Mouse (Mus musculus) bone marrow macrophage, adult 2 months (primary cell): ENCODE data around the gene Slc43a3.

Source experiments
- CTCF ChIP-seq: IDR thresholded peaks from 2 replicates; pipeline ENCODE4 v1.5.1; 2012; ENCODE audit warnings: low read depth, mild to moderate bottlenecking, low read length, moderate library complexity
- POLR2A ChIP-seq: IDR thresholded peaks from 2 replicates; pipeline ENCODE4 v1.6.1; 2012; ENCODE audit warnings: mild to moderate bottlenecking, low read depth, low read length, borderline replicate concordance

DNA sequence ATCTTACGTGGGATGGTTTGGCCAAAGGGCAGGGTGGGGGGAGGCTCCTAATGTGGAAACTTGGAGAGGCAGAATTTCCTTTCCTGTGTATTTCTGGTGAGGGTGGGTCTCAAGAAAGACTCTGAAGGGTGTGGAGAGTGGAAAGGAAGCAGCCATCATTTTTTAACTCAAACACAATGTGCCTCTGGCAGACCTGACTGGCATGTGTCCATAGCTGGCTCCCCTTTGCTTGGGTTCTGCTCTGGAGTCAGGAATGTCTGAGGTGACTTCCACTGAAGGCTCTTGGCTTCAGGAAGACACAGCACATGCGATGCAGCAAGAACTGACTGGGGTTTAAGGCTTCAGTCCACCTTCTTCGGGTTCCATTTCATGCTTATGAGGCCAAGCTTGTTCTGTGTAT lies 21.0 kb upstream of the Slc43a3 start:
- TF ChIP-seq POLR2A (no peak), CTCF (no peak)
